Mouse (Mus musculus) lung, postnatal 0 days (tissue): ENCODE data around the gene Proser3. TPM values are rescaled to one million over a fixed set of nuclear protein-coding genes. Genes with fewer than 3 reads are reported as not detected.

Source experiments
- ATAC-seq: fragments of 200-750 bp; cut with Nextera tagmentation; 2 replicates; pipeline ENCODE4 v1.8.0; 2017; ENCODE audit warnings: moderate library complexity
- DNase-seq: peaks from one replicate; pipeline ENCODE4 v3.0.0-alpha.2; 2016; ENCODE audit warnings: low spot score
- H3K27ac ChIP-seq: fragments of 300-500 bp; sonication (generic); 2 replicates; pipeline ENCODE4 v1.5.1; 2014; ENCODE audit warnings: antibody characterized with exemption, mild to moderate bottlenecking, low read length, mixed read lengths
- H3K27me3 ChIP-seq: fragments of 300-500 bp; sonication (generic); replicated peaks from 2 replicates; pipeline ENCODE4 v1.6.1; 2014; ENCODE audit warnings: low read length, mixed read lengths; ENCODE audit not compliant: insufficient read depth
- H3K36me3 ChIP-seq: fragments of 300-500 bp; sonication (generic); 2 replicates; pipeline ENCODE4 v1.6.1; 2014; ENCODE audit warnings: low read length, mixed read lengths; ENCODE audit not compliant: insufficient read depth
- H3K4me1 ChIP-seq: fragments of 300-500 bp; sonication (generic); 2 replicates; pipeline ENCODE4 v1.6.1; 2014; ENCODE audit warnings: antibody characterized with exemption, low read depth, low read length, mixed read lengths; ENCODE audit not compliant: insufficient read depth
- H3K4me2 ChIP-seq: fragments of 300-500 bp; sonication (generic); replicated peaks from 2 replicates; pipeline ENCODE4 v1.6.1; 2014; ENCODE audit warnings: low read depth, mild to moderate bottlenecking, low read length, moderate library complexity, mixed read lengths
- H3K4me3 ChIP-seq: fragments of 300-500 bp; sonication (generic); 2 replicates; pipeline ENCODE4 v1.5.1; 2014; ENCODE audit warnings: low read depth, low read length
- H3K9ac ChIP-seq: fragments of 300-500 bp; sonication (generic); replicated peaks from 2 replicates; pipeline ENCODE4 v1.6.1; 2014; ENCODE audit warnings: low read depth, mild to moderate bottlenecking
- H3K9me3 ChIP-seq: fragments of 300-500 bp; sonication (generic); 2 replicates; pipeline ENCODE4 v1.6.1; 2016; ENCODE audit warnings: low read length, mixed read lengths
- CTCF ChIP-seq: IDR thresholded peaks from 2 replicates; pipeline ENCODE4 v1.5.1; 2016; ENCODE audit warnings: antibody characterized with exemption, mild to moderate bottlenecking
- EP300 ChIP-seq: IDR thresholded peaks from 2 replicates; pipeline ENCODE4 v1.6.1; 2016; ENCODE audit warnings: antibody characterized with exemption, mild to moderate bottlenecking, control low read depth
- WGBS: fragments of 180-500 bp; shearing (Covaris S2); extraction: QIAGEN DNeasy Blood & Tissue Kit; methylation state at CpG from one replicate; pipeline ENCODE4 v1.1.7; 2014; 5-methylcytosine and 5-hydroxymethylcytosine counted together
- polyA plus RNA-seq: library from polyadenylated mRNA; unstranded; fragments of >200 nt; fragmentation: Nextera tagmentation; extraction: Ambion mirVana; gene quantifications from 2 replicates; pipeline ENCODE4 v1.2.1, GENCODE M21; 2015

The Proser3 gene
- polyA plus RNA-seq, 1 experiment from 2014 or later, result 4.4 TPM

DNA sequence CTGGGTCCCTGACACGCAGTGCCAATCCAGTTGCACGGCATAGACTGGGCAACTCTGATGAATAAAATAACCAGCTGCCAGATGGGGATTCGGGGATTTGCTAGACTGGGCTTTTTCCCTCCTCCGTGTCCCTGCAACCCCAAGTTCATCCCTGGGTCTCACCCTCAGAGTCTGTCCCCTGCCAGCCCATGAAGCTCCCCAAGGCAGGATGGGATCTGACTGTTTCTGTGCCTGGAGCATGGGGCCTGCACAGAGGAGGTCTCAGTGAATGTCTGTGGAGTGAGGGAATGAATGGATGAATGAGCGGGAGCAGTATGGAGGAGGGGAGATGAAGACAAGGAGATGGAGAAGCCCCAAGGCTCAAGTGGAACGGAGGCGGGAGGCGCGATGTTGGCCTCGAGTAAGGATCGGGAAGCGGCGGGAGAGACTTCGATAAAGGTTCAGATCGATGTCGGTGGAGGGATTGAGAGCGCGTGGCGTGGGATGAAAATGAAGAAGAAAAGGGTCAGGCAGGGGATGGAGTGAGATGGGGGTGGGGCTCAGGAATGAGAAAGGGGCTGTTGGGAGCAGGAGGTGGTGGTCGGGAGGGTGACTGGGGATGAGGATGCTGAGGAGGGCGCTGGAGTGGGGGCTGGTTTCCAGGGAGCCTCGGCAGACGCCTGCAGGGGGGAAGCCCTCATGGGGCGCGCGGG lies 18.0 kb downstream of the Proser3 start:
- DNase-seq, result no peak
- no peaks in the 10 kb centered on the region for H3K4me1 ChIP-seq
- no peak overlapping the region for H3K9ac ChIP-seq
- no peaks in the 10 kb centered on the region for H3K27me3 ChIP-seq
- no peak overlapping the region for H3K27ac ChIP-seq
- TF ChIP-seq EP300 (no peak), CTCF (no peak)
- peak overlapping the region; percentile 74 for H3K4me3 ChIP-seq
- H3K4me2 ChIP-seq, result peak overlapping the region; percentile 98
- ATAC-seq, result no peak
- peaks cover 11% of the 10 kb centered on the region; the same call in 1 of the 2 replicates for H3K36me3 ChIP-seq
- WGBS, result 10% methylated on average over 25 of the region's 26 CpGs
- H3K9me3 ChIP-seq, result no peaks in the 10 kb centered on the region

- WGBS, result 27% methylated on average over 8 of the region's 8 CpGs
- DNase-seq (peak; percentile 27), ATAC-seq (no peak)
- no peak overlapping the region for H3K27ac ChIP-seq
- H3K9ac ChIP-seq, result no peak overlapping the region
- TF ChIP-seq CTCF (no peak), EP300 (no peak)
- peaks cover 11% of the 10 kb centered on the region; the same call in 1 of the 2 replicates for H3K36me3 ChIP-seq
- no peak overlapping the region for H3K4me3 ChIP-seq
- H3K4me1 ChIP-seq, result no peaks in the 10 kb centered on the region
- no peak overlapping the region for H3K4me2 ChIP-seq
- H3K27me3 ChIP-seq, result no peaks in the 10 kb centered on the region
- H3K9me3 ChIP-seq, result no peaks in the 10 kb centered on the region
These were observed 19.2 kb downstream of the Proser3 start for GRCm38 (mm10) chr7:30532931-30533330.

DNA sequence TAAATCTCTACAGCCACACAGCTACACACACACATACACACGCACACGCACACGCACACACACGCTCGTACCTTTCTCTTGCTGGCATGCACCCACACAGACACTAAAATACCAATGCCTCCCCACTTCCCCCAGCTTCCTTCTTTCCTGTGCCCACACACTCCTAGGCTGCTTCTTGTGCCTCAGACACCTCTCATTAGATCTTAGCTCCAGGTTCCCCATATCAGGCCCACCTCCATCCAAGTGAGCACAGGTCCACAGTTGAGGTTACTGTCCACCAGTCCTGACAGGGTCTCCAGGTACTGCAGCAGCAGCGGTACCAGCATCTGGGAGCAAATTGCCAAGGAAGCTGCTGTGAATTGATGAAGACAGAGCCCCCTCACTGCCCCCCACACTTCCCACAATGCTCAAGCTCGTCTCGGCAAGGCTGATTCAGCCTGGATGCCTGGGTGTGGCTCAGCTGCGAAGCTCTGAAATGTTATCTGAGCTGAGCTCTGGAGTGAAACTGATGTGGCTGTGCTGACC lies 20.7 kb downstream of the Proser3 start:
- Histone ChIP-seq H3K36me3 (peaks cover 11% of the 10 kb centered on the region; the same call in 1 of the 2 replicates), H3K9ac (no peak overlapping the region), H3K4me1 (peaks cover 3% of the 10 kb centered on the region; the same call in 1 of the 2 replicates), H3K9me3 (no peaks in the 10 kb centered on the region), H3K27ac (no peak overlapping the region), H3K4me2 (no peak overlapping the region), H3K4me3 (no peak overlapping the region), H3K27me3 (no peaks in the 10 kb centered on the region)
- TF ChIP-seq CTCF (no peak), EP300 (no peak)
- DNase-seq, result no peak
- no peak for ATAC-seq
- WGBS, result 83% methylated on average over 9 of the region's 9 CpGs

DNA sequence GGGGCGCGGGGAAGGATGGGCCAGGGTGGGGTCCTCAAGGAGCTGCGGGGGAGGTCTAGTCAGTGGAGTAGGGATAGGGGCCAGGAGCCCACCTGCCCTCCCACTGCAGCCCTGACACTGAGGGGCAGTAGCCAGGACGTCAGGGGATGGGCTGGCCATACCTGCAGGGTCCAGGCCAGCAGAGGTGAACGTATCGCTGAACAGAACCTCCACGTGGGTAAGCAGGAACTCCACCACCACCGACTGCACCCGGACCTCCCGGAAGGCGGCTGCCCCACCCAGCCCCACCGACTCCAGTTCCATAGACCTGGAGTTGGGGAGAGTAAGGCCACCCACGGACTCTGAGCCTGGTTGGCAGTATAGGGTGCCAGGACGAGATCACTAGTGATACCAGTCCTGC lies 25.1 kb downstream of the Proser3 start:
- no peak for DNase-seq
- Histone ChIP-seq H3K4me1 (peaks cover 4% of the 10 kb centered on the region; the same call in 1 of the 2 replicates), H3K27ac (no peak overlapping the region), H3K4me2 (no peak overlapping the region), H3K9ac (no peak overlapping the region), H3K27me3 (no peaks in the 10 kb centered on the region), H3K9me3 (no peaks in the 10 kb centered on the region), H3K4me3 (no peak overlapping the region), H3K36me3 (peaks cover 11% of the 10 kb centered on the region; the same call in 1 of the 2 replicates)
- no peak for ATAC-seq
- TF ChIP-seq EP300 (no peak), CTCF (no peak)
- WGBS, result 85% methylated on average over 10 of the region's 14 CpGs

- 39% methylated on average over 17 of the region's 17 CpGs for WGBS
- ATAC-seq (0 out of 2 replicates have a peak, but pooled peaks have one; percentile 6), DNase-seq (no peak)
- H3K4me3 ChIP-seq, result 0 out of 2 replicates have a peak overlapping the region, but pooled peaks have one; percentile 3
- H3K36me3 ChIP-seq, result peaks cover 11% of the 10 kb centered on the region; the same call in 1 of the 2 replicates
- no peaks in the 10 kb centered on the region for H3K9me3 ChIP-seq
- TF ChIP-seq CTCF, result no peak
- no peak for TF ChIP-seq EP300
- H3K4me1 ChIP-seq, result peaks cover 4% of the 10 kb centered on the region; the same call in 1 of the 2 replicates
- no peaks in the 10 kb centered on the region for H3K27me3 ChIP-seq
- no peak overlapping the region for H3K9ac ChIP-seq
- H3K27ac ChIP-seq, result peak overlapping the region; percentile 4; the same call in 1 of the 2 replicates
- H3K4me2 ChIP-seq, result peak overlapping the region; percentile 40
These were observed 25.7 kb downstream of the Proser3 start for GRCm38 (mm10) chr7:30526399-30526798.

DNA sequence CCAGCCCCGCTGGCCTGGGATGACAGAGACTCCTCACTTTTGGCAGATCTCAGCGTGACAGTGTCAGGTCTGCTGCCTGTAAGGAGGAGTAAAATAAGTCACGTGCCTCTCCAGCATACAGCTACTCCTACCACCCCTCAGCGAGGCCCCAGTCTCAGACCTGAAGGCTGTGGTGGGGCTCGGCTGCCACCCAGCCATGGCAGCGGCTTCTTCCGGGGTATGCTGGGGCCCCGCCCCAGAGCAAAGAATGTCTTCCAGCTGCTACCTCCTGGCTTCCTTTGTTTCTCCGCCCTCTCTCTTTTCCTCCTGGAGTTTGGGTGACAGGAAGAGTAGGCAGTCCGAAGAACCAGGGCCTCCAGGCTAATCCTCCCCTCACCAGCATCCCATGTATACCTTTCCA lies 26.1 kb downstream of the Proser3 start:
- H3K9me3 ChIP-seq, result no peaks in the 10 kb centered on the region
- H3K27ac ChIP-seq, result 0 out of 2 replicates have a peak overlapping the region, but pooled peaks have one; percentile 4
- H3K4me2 ChIP-seq, result peak overlapping the region; percentile 40
- 32% methylated on average over 10 of the region's 10 CpGs for WGBS
- peak overlapping the region; percentile 3; the same call in 1 of the 2 replicates for H3K4me3 ChIP-seq
- TF ChIP-seq CTCF (no peak), EP300 (no peak)
- ATAC-seq, result peak; percentile 65
- H3K9ac ChIP-seq, result no peak overlapping the region
- peak; percentile 65 for DNase-seq
- peaks cover 11% of the 10 kb centered on the region; the same call in 1 of the 2 replicates for H3K36me3 ChIP-seq
- peaks cover 4% of the 10 kb centered on the region; the same call in 1 of the 2 replicates for H3K4me1 ChIP-seq
- H3K27me3 ChIP-seq, result no peaks in the 10 kb centered on the region
